Mouse (Mus musculus) kidney, embryonic 14.5 days (tissue): Measurements from ENCODE around the gene Arhgef5. TPM values are rescaled to one million over a fixed set of nuclear protein-coding genes. Genes with fewer than 3 reads are reported as not detected.

Experiments used
- ATAC-seq: fragments of 200-750 bp; cut with Nextera tagmentation; 2 replicates; pipeline ENCODE4 v1.8.0; 2017; ENCODE audit warnings: moderate number of reproducible peaks, mild to moderate bottlenecking, moderate TSS enrichment, moderate library complexity; ENCODE audit not compliant: low FRiP score, low TSS enrichment
- H3K27ac ChIP-seq: fragments of 300-500 bp; sonication (generic); 2 replicates; pipeline ENCODE4 v1.5.1; 2014; ENCODE audit warnings: low read depth, mild to moderate bottlenecking, low read length, moderate library complexity, mixed read lengths
- H3K27me3 ChIP-seq: fragments of 300-500 bp; sonication (generic); 2 replicates; pipeline ENCODE4 v1.6.1; 2014; ENCODE audit warnings: mild to moderate bottlenecking, low read length; ENCODE audit not compliant: control insufficient read depth, insufficient read depth
- H3K36me3 ChIP-seq: fragments of 300-500 bp; sonication (generic); 2 replicates; pipeline ENCODE4 v1.6.1; 2014; ENCODE audit warnings: low read length, mixed read lengths; ENCODE audit not compliant: control insufficient read depth, insufficient read depth
- H3K4me1 ChIP-seq: fragments of 300-500 bp; sonication (generic); 2 replicates; pipeline ENCODE4 v1.6.1; 2014; ENCODE audit warnings: low read length, mixed read lengths; ENCODE audit not compliant: control insufficient read depth, insufficient read depth
- H3K4me2 ChIP-seq: fragments of 300-500 bp; sonication (generic); replicated peaks from 2 replicates; pipeline ENCODE4 v1.6.1; 2014; ENCODE audit warnings: low read depth, mild to moderate bottlenecking, low read length
- H3K4me3 ChIP-seq: fragments of 300-500 bp; sonication (generic); 2 replicates; pipeline ENCODE4 v1.5.1; 2014; ENCODE audit warnings: mild to moderate bottlenecking, low read length
- H3K9ac ChIP-seq: fragments of 300-500 bp; sonication (generic); 2 replicates; pipeline ENCODE4 v1.6.1; 2014; ENCODE audit warnings: low read depth, mild to moderate bottlenecking, low read length, moderate library complexity
- H3K9me3 ChIP-seq: fragments of 300-500 bp; sonication (generic); 2 replicates; pipeline ENCODE4 v1.6.1; 2016; ENCODE audit warnings: low read length; ENCODE audit not compliant: control insufficient read depth
- WGBS: fragments of 180-500 bp; shearing (Covaris S2); extraction: QIAGEN DNeasy Blood & Tissue Kit; methylation state at CpG from one replicate; pipeline ENCODE4 v1.1.7; 2014; 5-methylcytosine and 5-hydroxymethylcytosine counted together
- polyA plus RNA-seq: library from polyadenylated mRNA; unstranded; fragments of >200 nt; fragmentation: Nextera tagmentation; extraction: Ambion mirVana; gene quantifications from 2 replicates; pipeline ENCODE4 v1.2.1, GENCODE M21; 2014

Gene Arhgef5
- polyA plus RNA-seq, 1 experiment from 2014 or later: 13.7 TPM

DNA sequence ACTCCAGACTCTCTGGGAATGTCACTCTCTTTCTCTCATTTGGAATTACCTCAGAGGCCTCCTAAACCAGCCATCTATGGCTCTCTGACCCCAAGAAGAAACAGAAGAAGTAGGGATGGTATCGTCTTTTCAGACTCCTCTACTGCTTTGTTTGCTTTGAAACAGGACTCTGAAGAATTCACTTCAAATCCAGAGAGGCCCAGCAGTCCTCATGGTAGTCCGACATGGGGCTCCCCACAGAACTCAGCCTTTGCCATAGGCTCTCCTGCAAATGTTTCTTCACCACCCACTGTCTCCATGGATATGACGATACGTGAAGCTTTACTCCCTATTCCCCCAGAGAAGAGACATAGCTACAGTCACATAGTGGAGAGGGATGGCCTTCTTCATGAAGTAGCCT is 8.7 kb downstream of the Arhgef5 start:
- Histone ChIP-seq H3K4me1 (no peaks in the 10 kb centered on the region), H3K4me2 (no peak overlapping the region), H3K4me3 (no peak overlapping the region), H3K9me3 (no peaks in the 10 kb centered on the region), H3K36me3 (peaks cover 17% of the 10 kb centered on the region; the same call in 1 of the 2 replicates), H3K9ac (no peak overlapping the region), H3K27ac (no peak overlapping the region), H3K27me3 (no peaks in the 10 kb centered on the region)
- WGBS: 52% methylated on average over 4 of the region's 4 CpGs
- peak; percentile 45; the same call in 1 of the 2 replicates for ATAC-seq

DNA sequence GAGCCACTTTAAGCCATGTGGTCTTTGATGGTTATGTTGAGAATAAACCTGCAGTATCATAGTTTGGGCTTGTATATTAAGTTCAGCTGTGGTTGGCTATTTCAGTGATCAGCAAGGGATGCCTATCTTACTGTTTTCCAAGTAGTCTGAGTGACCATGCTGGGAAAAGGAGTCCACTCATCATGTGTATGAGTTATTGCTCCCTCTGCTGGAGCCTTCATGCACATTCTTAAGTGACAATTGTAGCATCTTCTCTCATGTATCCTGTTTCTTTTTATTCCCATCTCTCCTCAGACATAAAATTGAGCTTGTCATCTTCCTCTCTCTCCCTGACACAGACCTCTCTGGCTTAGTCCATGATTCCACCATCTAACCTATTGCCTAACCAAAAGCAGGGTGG is 12.9 kb downstream of the Arhgef5 start:
- H3K36me3 ChIP-seq: peaks cover 47% of the 10 kb centered on the region
- H3K4me1 ChIP-seq: no peaks in the 10 kb centered on the region
- H3K9ac ChIP-seq: no peak overlapping the region
- no peaks in the 10 kb centered on the region for H3K9me3 ChIP-seq
- no peak for ATAC-seq
- no peaks in the 10 kb centered on the region for H3K27me3 ChIP-seq
- no peak overlapping the region for H3K27ac ChIP-seq
- H3K4me3 ChIP-seq: no peak overlapping the region
- H3K4me2 ChIP-seq: no peak overlapping the region

DNA sequence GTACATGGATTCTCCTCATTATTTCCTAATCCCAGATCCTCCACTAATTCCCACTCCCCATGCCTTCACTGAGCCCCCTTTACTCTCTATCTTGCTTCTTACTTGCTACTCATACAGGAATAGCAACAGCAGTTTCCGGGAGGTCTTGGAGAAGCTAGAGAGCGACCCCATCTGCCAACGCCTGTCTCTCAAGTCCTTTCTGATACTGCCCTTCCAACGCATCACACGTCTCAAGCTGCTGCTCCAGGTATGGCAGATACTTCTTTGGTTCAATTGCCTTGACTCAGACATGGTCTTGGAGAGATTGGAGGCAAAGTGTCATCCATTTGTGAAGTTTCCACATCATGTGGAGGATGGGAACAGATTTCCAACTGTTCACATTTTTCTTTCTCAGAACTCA is 15.1 kb downstream of the Arhgef5 start:
- H3K9ac ChIP-seq: no peak overlapping the region
- H3K4me1 ChIP-seq: no peaks in the 10 kb centered on the region
- H3K9me3 ChIP-seq: no peaks in the 10 kb centered on the region
- WGBS: 93% methylated on average over 5 of the region's 5 CpGs
- no peak overlapping the region for H3K4me2 ChIP-seq
- no peak overlapping the region for H3K4me3 ChIP-seq
- no peak for ATAC-seq
- no peak overlapping the region for H3K27ac ChIP-seq
- H3K36me3 ChIP-seq: peaks cover 58% of the 10 kb centered on the region
- H3K27me3 ChIP-seq: no peaks in the 10 kb centered on the region

DNA sequence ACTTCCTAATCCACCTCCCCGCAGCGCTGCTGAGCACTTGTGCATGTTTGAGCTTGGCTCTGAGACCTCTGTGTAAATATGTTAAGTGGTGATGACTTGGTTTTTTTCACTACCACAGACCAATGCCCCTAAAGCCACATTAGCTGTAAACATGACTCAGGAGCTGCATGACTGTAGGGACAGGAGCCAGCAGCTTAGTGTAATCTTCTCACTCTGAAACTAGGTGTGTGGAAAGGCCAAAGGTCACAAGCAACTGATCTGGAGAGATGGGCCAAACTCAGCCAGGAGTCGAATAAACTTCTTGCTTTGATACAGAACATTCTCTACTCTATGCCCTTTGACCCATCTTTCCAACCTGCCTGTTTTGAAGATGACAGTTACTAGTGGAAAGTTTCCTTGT is 26.7 kb downstream of the Arhgef5 start:
- H3K27me3 ChIP-seq: no peaks in the 10 kb centered on the region
- ATAC-seq: no peak
- H3K4me3 ChIP-seq: no peak overlapping the region
- H3K9ac ChIP-seq: no peak overlapping the region
- no peak overlapping the region for H3K4me2 ChIP-seq
- WGBS: 78% methylated on average over 3 of the region's 3 CpGs
- no peaks in the 10 kb centered on the region for H3K9me3 ChIP-seq
- peaks cover 13% of the 10 kb centered on the region; the same call in 1 of the 2 replicates for H3K4me1 ChIP-seq
- H3K27ac ChIP-seq: no peak overlapping the region
- H3K36me3 ChIP-seq: peaks cover 19% of the 10 kb centered on the region; the same call in 1 of the 2 replicates

DNA sequence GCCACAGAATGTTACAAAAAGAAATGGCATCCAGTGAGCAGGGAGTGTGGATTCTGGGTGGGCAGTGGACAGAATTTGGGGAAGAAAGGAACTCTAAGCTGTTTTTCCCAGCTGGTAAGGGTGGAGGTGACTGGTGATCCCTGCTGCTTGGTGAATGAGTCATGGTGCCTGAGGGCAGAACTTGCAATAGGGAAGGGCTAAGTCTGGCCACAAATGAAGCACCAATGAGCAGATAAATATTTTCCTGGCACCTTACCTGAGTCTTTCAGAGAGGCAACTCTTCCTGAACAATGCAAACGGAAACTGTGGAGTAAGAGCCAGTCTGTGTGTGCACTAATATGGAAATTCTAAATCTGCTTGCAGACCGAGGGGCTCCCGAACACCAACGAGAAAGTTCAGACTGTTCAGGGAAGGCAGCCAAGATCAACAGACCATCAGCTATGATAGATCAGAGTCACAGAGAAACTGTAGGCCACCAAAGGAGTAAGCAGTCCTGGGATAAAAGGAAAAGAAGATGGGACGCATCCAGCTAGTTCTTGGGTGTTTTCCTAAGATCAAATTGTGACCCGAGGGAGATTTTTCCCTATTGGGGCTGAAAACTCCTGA is 27.2 kb downstream of the Arhgef5 start:
- H3K27ac ChIP-seq: no peak overlapping the region
- 45% methylated on average over 6 of the region's 6 CpGs for WGBS

DNA sequence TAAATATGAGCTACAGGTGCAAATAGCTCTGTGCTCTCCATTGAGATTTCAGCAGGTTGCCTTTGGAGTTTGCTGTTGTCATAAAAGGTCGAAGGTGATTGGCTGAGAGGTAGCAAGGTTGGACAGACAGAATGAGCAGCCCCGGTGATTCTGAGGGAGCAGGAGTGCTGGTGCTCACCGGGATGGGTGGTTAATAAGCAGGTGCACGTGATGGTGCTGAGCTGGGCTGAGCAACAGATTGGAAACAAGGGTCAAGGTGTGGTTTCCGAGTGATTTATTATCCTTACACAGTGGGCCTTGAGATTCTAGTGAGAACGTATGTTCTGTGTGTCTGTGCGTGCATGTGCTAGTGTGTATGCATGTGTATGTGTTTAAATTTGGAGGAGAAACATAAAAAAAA is 27.8 kb downstream of the Arhgef5 start:
- H3K27ac ChIP-seq: no peak overlapping the region
- H3K9me3 ChIP-seq: no peaks in the 10 kb centered on the region
- H3K4me3 ChIP-seq: no peak overlapping the region
- H3K4me1 ChIP-seq: peaks cover 13% of the 10 kb centered on the region; the same call in 1 of the 2 replicates
- WGBS: 58% methylated on average over 7 of the region's 7 CpGs
- H3K27me3 ChIP-seq: no peaks in the 10 kb centered on the region
- no peak overlapping the region for H3K9ac ChIP-seq
- peaks cover 12% of the 10 kb centered on the region; the same call in 1 of the 2 replicates for H3K36me3 ChIP-seq
- ATAC-seq: peak; percentile 40; the same call in 1 of the 2 replicates
- H3K4me2 ChIP-seq: no peak overlapping the region

More for the DNA sequence above, 27.2 kb downstream of the Arhgef5 start:
- Histone ChIP-seq H3K4me3 (no peak overlapping the region), H3K4me2 (no peak overlapping the region), H3K27me3 (no peaks in the 10 kb centered on the region), H3K36me3 (peaks cover 16% of the 10 kb centered on the region; the same call in 1 of the 2 replicates), H3K9me3 (no peaks in the 10 kb centered on the region), H3K4me1 (peaks cover 13% of the 10 kb centered on the region; the same call in 1 of the 2 replicates), H3K9ac (no peak overlapping the region)
- peak; percentile 36; the same call in 1 of the 2 replicates for ATAC-seq

DNA sequence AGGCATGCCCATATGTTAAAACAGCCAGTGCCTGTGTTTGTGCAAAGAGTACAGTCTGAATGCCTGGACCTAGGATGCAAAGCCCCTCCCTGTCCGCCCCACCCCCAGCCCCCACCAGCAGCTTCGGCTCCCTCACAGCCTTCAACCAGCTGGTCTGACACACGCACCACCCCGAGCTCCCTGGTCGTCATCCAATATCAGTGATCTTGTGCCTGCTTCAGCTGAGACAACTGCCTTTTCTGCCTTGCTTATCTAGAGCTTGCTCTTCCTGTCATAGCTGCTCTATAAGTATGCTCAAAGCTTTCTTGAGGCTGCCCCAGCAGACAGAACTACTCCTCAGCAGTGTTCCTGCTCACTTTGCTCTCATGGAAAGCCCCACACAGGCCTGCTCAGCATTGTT is 30.5 kb downstream of the Arhgef5 start:
- Histone ChIP-seq H3K27me3 (no peaks in the 10 kb centered on the region), H3K4me1 (peaks cover 13% of the 10 kb centered on the region; the same call in 1 of the 2 replicates), H3K9ac (no peak overlapping the region), H3K27ac (no peak overlapping the region), H3K36me3 (no peaks in the 10 kb centered on the region), H3K9me3 (no peaks in the 10 kb centered on the region), H3K4me2 (no peak overlapping the region), H3K4me3 (no peak overlapping the region)
- no peak for ATAC-seq
- WGBS: 37% methylated on average over 5 of the region's 5 CpGs

DNA sequence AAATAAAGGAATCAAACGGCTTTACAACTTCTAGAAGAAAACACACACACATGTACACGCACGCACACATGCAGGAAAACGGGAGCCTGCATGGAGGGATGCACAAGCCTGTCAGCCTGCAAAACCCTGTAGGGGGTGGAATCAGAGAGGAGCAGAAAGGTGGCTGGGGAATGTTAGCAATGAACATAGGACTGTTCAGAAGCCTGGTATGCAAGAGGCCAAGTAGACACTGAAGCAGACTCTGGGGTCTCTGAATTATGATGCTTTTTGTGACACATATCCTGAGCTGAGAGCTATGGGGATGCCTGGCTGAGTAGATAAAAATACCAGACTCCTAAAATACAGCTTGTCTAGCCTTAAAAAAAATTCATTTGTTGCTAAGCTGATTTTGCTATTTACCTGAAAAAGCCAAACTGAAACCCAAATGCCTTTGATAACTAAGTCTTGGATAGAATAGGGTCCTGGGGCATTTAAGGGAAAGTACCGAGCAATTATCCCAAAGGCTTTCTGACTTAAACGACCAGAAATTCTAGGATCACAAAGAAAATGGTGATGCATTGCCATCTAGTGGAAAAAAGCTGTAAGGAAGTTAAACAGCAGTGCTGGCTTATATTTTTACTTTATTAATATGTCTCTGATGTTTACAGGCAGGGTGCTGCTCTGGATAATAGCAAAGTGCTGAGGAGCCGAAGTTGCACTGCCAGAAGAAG is 31.6 kb downstream of the Arhgef5 start:
- Histone ChIP-seq H3K4me1 (peaks cover 12% of the 10 kb centered on the region; the same call in 1 of the 2 replicates), H3K4me3 (no peak overlapping the region), H3K9me3 (no peaks in the 10 kb centered on the region), H3K36me3 (no peaks in the 10 kb centered on the region), H3K9ac (no peak overlapping the region), H3K27ac (no peak overlapping the region), H3K27me3 (no peaks in the 10 kb centered on the region), H3K4me2 (no peak overlapping the region)
- ATAC-seq: peak; percentile 21
- 41% methylated on average over 7 of the region's 7 CpGs for WGBS

DNA sequence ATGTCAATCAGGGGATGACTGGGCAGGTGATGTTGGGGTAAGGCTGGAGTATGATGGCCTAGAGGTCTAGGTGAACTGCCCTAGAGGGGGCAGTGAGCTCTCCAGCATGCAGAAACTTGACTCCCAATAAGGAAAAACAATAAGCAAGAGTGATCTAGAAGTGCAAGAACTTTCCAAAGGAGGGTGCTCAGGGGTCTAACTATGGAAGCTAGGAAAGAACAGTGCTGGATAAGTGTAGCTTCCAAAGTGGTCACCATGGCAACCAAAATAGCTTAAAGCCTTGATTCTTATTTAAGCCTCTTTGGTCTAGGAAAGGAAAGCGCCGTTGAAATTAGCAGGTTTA is 32.1 kb downstream of the Arhgef5 start:
- no peak overlapping the region for H3K4me2 ChIP-seq
- no peaks in the 10 kb centered on the region for H3K9me3 ChIP-seq
- no peak overlapping the region for H3K4me3 ChIP-seq
- no peak overlapping the region for H3K9ac ChIP-seq
- peaks cover 7% of the 10 kb centered on the region; the same call in 1 of the 2 replicates for H3K4me1 ChIP-seq
- no peak; the same call in none of the 2 replicates for ATAC-seq
- H3K27ac ChIP-seq: no peak overlapping the region
- H3K27me3 ChIP-seq: no peaks in the 10 kb centered on the region
- 64% methylated on average over 2 of the region's 2 CpGs for WGBS
- H3K36me3 ChIP-seq: no peaks in the 10 kb centered on the region
